Mouse (Mus musculus) thymus, adult 2 months (tissue): ENCODE measurements around the gene Pcbd2.

Experiments used
- CTCF ChIP-seq: fragments of 200-500 bp; IDR thresholded peaks from 2 replicates; pipeline ENCODE4 v1.5.1; 2012; ENCODE audit warnings: mild to moderate bottlenecking, control low read depth, low read length, moderate library complexity, borderline replicate concordance; ENCODE audit not compliant: control insufficient read depth, poor library complexity, insufficient read depth; ENCODE audit errors: extremely low read depth
- POLR2A ChIP-seq: fragments of 200-500 bp; IDR thresholded peaks from 2 replicates; pipeline ENCODE4 v1.6.1; 2012; ENCODE audit warnings: mild to moderate bottlenecking, low read length, control low read depth, moderate library complexity; ENCODE audit not compliant: control insufficient read depth, poor library complexity, insufficient read depth; ENCODE audit errors: extremely low read depth

GRCm38 (mm10) chr13:55715908-55716510 is 11.2 kb upstream of the Pcbd2 start:
- TF ChIP-seq POLR2A (no peak), CTCF (no peak)
